Mouse (Mus musculus) c-Kit-positive CD71-positive TER-119-positive erythroid progenitor cells, embryonic 14.5 days (primary cell): ENCODE measurements around the gene Acsf3.

Experiments used
- DNase-seq: peaks from one replicate; pipeline ENCODE4 v3.0.0-alpha.2; 2013; ENCODE audit warnings: low spot score

Acsf3 gene

GRCm38 (mm10) chr8:122810376-122810775 is 35.1 kb downstream of the Acsf3 start:
- no peak for DNase-seq

GRCm38 (mm10) chr8:122811870-122812494 is 36.7 kb downstream of the Acsf3 start:
- DNase-seq = no peak

GRCm38 (mm10) chr8:122812610-122813250 is 37.4 kb downstream of the Acsf3 start:
- no peak for DNase-seq

GRCm38 (mm10) chr8:122814608-122815007 is 39.3 kb downstream of the Acsf3 start:
- no peak for DNase-seq

- DNase-seq = no peak
These were observed 41.7 kb downstream of the Acsf3 start for GRCm38 (mm10) chr8:122816965-122817364.

GRCm38 (mm10) chr8:122817724-122818496 is 42.6 kb downstream of the Acsf3 start:
- DNase-seq = no peak

GRCm38 (mm10) chr8:122819776-122820175 is 44.5 kb downstream of the Acsf3 start:
- no peak for DNase-seq

GRCm38 (mm10) chr8:122824571-122824970 is 49.3 kb downstream of the Acsf3 start:
- DNase-seq = no peak

- DNase-seq = no peak
These were observed 49.7 kb downstream of the Acsf3 start for GRCm38 (mm10) chr8:122824986-122825385.

- DNase-seq = no peak
These were observed 50.1 kb downstream of the Acsf3 start for GRCm38 (mm10) chr8:122825408-122825807.

GRCm38 (mm10) chr8:122829396-122829795 is 54.1 kb downstream of the Acsf3 start:
- DNase-seq = no peak

- peak; percentile 86 for DNase-seq
These were observed 55.2 kb downstream of the Acsf3 start for GRCm38 (mm10) chr8:122830349-122831061.

GRCm38 (mm10) chr8:122834416-122834815 is 59.1 kb downstream of the Acsf3 start:
- DNase-seq = peak; percentile 34

GRCm38 (mm10) chr8:122834971-122835370 is 59.7 kb downstream of the Acsf3 start:
- peak; percentile 76 for DNase-seq

GRCm38 (mm10) chr8:122836199-122836598 is 60.9 kb downstream of the Acsf3 start:
- no peak for DNase-seq

- DNase-seq = no peak
These were observed 61.4 kb downstream of the Acsf3 start for GRCm38 (mm10) chr8:122836696-122837095.

- no peak for DNase-seq
These were observed 68.9 kb downstream of the Acsf3 start for GRCm38 (mm10) chr8:122844161-122844560.

- no peak for DNase-seq
These were observed 70.4 kb downstream of the Acsf3 start for GRCm38 (mm10) chr8:122845662-122846061.

- peak; percentile 54 for DNase-seq
These were observed 72.7 kb downstream of the Acsf3 start, which contains the start of gene Cdh15 for GRCm38 (mm10) chr8:122847829-122848561. Gene Cdh15, plus strand, starts transcription at chr8:122847966.

- DNase-seq = no peak
These were observed 74.0 kb downstream of the Acsf3 start for GRCm38 (mm10) chr8:122849152-122849910.
